Mouse (Mus musculus) stomach, embryonic 16.5 days (tissue): ENCODE results near the gene Emc9. TPM values are rescaled to one million over a fixed set of nuclear protein-coding genes. Genes with fewer than 3 reads are reported as not detected.
A peak's percentile ranks its signal among the peaks of the same experiment; 100 is the strongest.

Source experiments
- ATAC-seq: fragments of 200-750 bp; cut with Nextera tagmentation; 2 replicates; pipeline ENCODE4 v1.8.0; 2017; ENCODE audit warnings: moderate number of reproducible peaks, moderate TSS enrichment; ENCODE audit not compliant: insufficient read depth, low FRiP score
- H3K27ac ChIP-seq: fragments of 300-500 bp; sonication (generic); 2 replicates; pipeline ENCODE4 v1.5.1; 2014; ENCODE audit warnings: low read length
- H3K27me3 ChIP-seq: fragments of 300-500 bp; sonication (generic); 2 replicates; pipeline ENCODE4 v1.6.1; 2014; ENCODE audit warnings: low read length, control low read depth, mixed read lengths; ENCODE audit not compliant: control insufficient read depth, insufficient read depth
- H3K36me3 ChIP-seq: fragments of 300-500 bp; sonication (generic); 2 replicates; pipeline ENCODE4 v1.6.1; 2014; ENCODE audit warnings: low read length; ENCODE audit not compliant: control insufficient read depth, insufficient read depth
- H3K4me1 ChIP-seq: fragments of 300-500 bp; sonication (generic); 2 replicates; pipeline ENCODE4 v1.6.1; 2014; ENCODE audit warnings: low read length, control low read depth, mixed read lengths; ENCODE audit not compliant: control insufficient read depth, insufficient read depth
- H3K4me2 ChIP-seq: fragments of 300-500 bp; sonication (generic); 2 replicates; pipeline ENCODE4 v1.6.1; 2014; ENCODE audit warnings: low read depth, low read length, mixed read lengths
- H3K4me3 ChIP-seq: fragments of 300-500 bp; sonication (generic); replicated peaks from 2 replicates; pipeline ENCODE4 v1.5.1; 2014; ENCODE audit warnings: mild to moderate bottlenecking, low read length
- H3K9ac ChIP-seq: fragments of 300-500 bp; sonication (generic); 2 replicates; pipeline ENCODE4 v1.6.1; 2014; ENCODE audit warnings: low read length
- H3K9me3 ChIP-seq: fragments of 300-500 bp; sonication (generic); replicated peaks from 2 replicates; pipeline ENCODE4 v1.6.1; 2016; ENCODE audit warnings: low read length, control low read depth; ENCODE audit not compliant: control insufficient read depth
- WGBS: fragments of 180-500 bp; shearing (Covaris S2); extraction: QIAGEN DNeasy Blood & Tissue Kit; methylation state at CpG from one replicate; pipeline ENCODE4 v1.1.7; 2014; 5-methylcytosine and 5-hydroxymethylcytosine counted together
- polyA plus RNA-seq: library from polyadenylated mRNA; unstranded; fragments of >200 nt; fragmentation: Nextera tagmentation; extraction: Ambion mirVana; gene quantifications from 2 replicates; pipeline ENCODE4 v1.2.1, GENCODE M21; 2015

The Emc9 gene
- polyA plus RNA-seq, 1 experiment from 2014 or later = 11.5 TPM

GRCm38 (mm10) chr14:55613346-55613745 lies 28.2 kb upstream of the Emc9 start:
- Histone ChIP-seq H3K9me3 (no peaks in the 10 kb centered on the region), H3K4me3 (no peak overlapping the region), H3K36me3 (peaks cover 9% of the 10 kb centered on the region; the same call in 1 of the 2 replicates), H3K9ac (no peak overlapping the region), H3K27ac (no peak overlapping the region), H3K4me2 (no peak overlapping the region), H3K27me3 (no peaks in the 10 kb centered on the region), H3K4me1 (peaks cover 2% of the 10 kb centered on the region; the same call in 1 of the 2 replicates)
- WGBS = 57% methylated on average over 6 of the region's 6 CpGs
- no peak for ATAC-seq

DNA sequence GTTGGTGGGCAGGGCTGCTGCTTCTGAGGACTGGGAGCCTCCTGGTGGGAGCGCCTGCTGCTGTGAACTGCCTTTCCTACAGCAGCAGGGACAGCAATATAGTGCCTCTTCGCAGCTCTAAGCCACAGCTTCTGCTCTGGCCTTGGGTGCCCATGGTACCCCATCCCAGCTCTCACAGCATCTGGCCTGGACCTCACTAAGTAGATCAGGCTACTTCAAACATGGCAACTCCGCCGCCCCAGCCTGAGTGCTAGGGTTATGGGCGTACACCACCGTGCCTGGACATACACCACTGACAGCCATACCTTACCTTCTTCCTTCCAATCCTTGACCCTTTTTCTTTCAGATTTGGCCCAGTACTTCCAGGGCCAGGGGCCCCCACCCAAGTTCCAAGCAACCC lies 23.2 kb upstream of the Emc9 start:
- ATAC-seq = no peak
- no peaks in the 10 kb centered on the region for H3K9me3 ChIP-seq
- H3K4me2 ChIP-seq = no peak overlapping the region
- peaks cover 12% of the 10 kb centered on the region; the same call in 1 of the 2 replicates for H3K4me1 ChIP-seq
- H3K9ac ChIP-seq = no peak overlapping the region
- 96% methylated on average over 6 of the region's 6 CpGs for WGBS
- peaks cover 14% of the 10 kb centered on the region; the same call in 1 of the 2 replicates for H3K36me3 ChIP-seq
- no peak overlapping the region for H3K4me3 ChIP-seq
- H3K27me3 ChIP-seq = no peaks in the 10 kb centered on the region
- no peak overlapping the region for H3K27ac ChIP-seq

- H3K27ac ChIP-seq = no peak overlapping the region
- H3K4me2 ChIP-seq = no peak overlapping the region
- H3K4me3 ChIP-seq = no peak overlapping the region
- H3K4me1 ChIP-seq = peaks cover 13% of the 10 kb centered on the region; the same call in 1 of the 2 replicates
- no peaks in the 10 kb centered on the region for H3K9me3 ChIP-seq
- H3K27me3 ChIP-seq = no peaks in the 10 kb centered on the region
- WGBS = 90% methylated on average over 16 of the region's 16 CpGs
- no peak for ATAC-seq
- H3K36me3 ChIP-seq = peaks cover 14% of the 10 kb centered on the region; the same call in 1 of the 2 replicates
- no peak overlapping the region for H3K9ac ChIP-seq
Observed at GRCm38 (mm10) chr14:55605743-55606459, 20.8 kb upstream of the Emc9 start.

- H3K4me2 ChIP-seq = peak overlapping the region; percentile 56
- no peaks in the 10 kb centered on the region for H3K27me3 ChIP-seq
- no peak for ATAC-seq
- peak overlapping the region; percentile 36; the same call in 1 of the 2 replicates for H3K9ac ChIP-seq
- 92% methylated on average over 11 of the region's 11 CpGs for WGBS
- H3K4me1 ChIP-seq = peaks cover 13% of the 10 kb centered on the region; the same call in 1 of the 2 replicates
- no peaks in the 10 kb centered on the region for H3K9me3 ChIP-seq
- peak overlapping the region; percentile 89 for H3K27ac ChIP-seq
- peak overlapping the region; percentile 47 for H3K4me3 ChIP-seq
- peaks cover 14% of the 10 kb centered on the region; the same call in 1 of the 2 replicates for H3K36me3 ChIP-seq
Observed at GRCm38 (mm10) chr14:55604823-55605222, 19.7 kb upstream of the Emc9 start.

DNA sequence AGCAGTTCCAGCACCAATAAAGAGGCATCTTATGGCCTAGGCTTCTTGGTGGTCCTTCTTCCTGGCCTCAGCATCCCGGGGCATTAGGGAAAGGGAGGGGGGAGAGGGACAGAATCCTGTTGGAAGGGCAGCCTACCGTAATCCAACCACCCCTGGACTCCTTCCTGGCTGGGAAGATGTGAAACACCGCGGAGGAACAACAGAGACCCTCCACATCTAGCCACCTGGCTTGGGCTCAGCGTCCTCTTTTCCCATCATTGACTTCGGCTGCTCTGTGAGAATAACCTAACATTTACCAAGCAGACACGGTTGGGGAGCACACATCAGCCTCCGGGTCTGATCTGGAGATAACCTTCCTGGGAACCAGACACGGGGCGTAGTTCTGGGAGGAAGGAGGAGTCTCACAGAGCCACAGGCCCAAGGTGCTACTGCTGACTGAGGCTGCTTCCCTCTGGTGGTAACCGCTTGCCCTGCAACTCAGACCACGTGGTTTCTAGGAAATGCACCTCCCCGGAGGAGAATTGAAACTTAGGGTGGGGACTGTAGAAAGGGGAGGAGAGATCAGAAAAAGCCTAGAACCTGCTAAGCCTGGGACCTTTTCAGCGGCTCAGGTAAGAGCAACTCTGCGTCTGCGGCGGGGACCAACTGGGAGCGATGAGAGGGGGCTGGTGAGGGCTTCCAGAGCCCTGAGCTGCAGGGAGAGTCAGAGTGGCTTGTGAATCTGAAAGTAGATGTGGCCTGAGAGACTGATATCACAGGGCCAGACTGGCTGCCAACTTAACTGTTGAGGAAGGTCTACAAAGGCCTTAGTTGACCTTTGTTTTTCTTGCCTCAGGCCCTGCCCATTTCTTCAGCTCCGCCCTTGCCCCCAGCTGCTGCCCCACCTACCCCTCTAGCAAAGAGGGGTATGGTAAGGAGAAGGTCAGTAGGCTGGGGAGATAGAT lies 18.8 kb upstream of the Emc9 start:
- Histone ChIP-seq H3K4me3 (peak overlapping the region; percentile 47), H3K36me3 (peaks cover 11% of the 10 kb centered on the region; the same call in 1 of the 2 replicates), H3K9ac (peak overlapping the region; percentile 72), H3K4me1 (peaks cover 13% of the 10 kb centered on the region; the same call in 1 of the 2 replicates), H3K4me2 (peak overlapping the region; percentile 56), H3K27me3 (no peaks in the 10 kb centered on the region), H3K9me3 (no peaks in the 10 kb centered on the region), H3K27ac (peak overlapping the region; percentile 89)
- peak; percentile 96 for ATAC-seq
- WGBS = 14% methylated on average over 19 of the region's 19 CpGs

DNA sequence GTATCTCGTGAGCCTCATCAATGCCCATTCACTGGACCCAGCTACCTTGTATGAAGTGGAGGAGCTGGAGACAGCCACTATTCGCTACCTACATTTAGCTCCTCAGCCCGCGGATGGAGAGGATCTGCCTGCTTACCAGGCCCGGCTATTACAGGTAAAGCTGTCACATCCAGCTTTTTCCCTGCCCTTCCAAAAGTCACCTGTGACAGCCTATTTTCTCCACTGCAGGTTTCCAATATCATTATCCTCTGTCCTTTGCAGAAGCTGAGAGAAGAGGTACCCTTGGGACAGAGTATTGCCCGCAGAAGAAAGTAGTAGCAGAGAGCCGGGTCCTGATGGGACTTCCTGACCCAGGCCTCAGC lies 18.1 kb upstream of the Emc9 start, which contains the start of gene Irf9:
Gene Irf9, plus strand, starts transcription at position 301 of the 362 bp plus-strand sequence.
- peaks cover 11% of the 10 kb centered on the region for H3K36me3 ChIP-seq
- H3K9me3 ChIP-seq = no peaks in the 10 kb centered on the region
- WGBS = 82% methylated on average over 7 of the region's 7 CpGs

DNA sequence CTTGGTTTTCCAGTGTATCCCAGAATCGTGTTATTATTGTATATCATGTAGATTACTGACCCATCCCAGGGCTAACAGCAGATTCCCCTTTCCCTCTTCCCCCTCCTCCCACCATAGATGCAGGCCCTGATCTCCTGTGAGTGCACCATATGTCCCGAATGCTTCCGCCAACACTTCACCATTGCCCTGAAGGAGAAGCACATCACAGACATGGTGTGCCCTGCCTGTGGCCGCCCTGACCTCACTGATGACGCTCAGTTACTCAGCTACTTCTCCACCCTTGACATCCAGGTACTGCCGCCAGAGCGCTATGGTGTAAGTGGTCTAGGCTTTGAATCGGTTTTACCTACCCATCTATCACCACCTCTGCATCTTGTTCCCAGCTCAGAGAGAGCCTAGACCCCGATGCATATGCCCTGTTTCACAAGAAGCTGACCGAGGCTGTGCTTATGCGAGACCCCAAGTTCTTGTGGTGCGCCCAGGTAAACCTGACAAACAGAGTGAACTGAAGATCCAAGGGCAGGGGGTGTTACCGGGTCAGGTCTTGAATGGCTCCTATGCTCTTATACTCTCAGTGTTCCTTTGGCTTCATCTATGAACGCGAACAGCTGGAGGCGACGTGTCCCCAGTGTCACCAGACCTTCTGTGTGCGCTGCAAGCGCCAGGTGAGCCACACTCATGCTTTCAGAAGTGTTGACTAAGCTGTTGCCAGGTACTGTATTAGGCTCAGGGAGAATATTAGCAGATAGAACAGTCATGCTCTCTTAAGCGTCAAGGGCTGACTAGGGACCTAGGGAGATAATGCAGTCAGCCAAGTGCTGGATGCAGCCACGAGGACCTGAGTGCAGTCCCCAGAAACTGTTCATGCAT lies 13.7 kb upstream of the Emc9 start:
- no peaks in the 10 kb centered on the region for H3K9me3 ChIP-seq
- no peak overlapping the region for H3K27ac ChIP-seq
- peaks cover 24% of the 10 kb centered on the region for H3K36me3 ChIP-seq
- 93% methylated on average over 21 of the region's 21 CpGs for WGBS
- H3K9ac ChIP-seq = no peak overlapping the region
- no peak overlapping the region for H3K4me3 ChIP-seq
- H3K27me3 ChIP-seq = no peaks in the 10 kb centered on the region
- no peak overlapping the region for H3K4me2 ChIP-seq
- ATAC-seq = no peak
- H3K4me1 ChIP-seq = peaks cover 5% of the 10 kb centered on the region; the same call in 1 of the 2 replicates

More for the DNA sequence above, 18.1 kb upstream of the Emc9 start, which contains the start of gene Irf9:
- Histone ChIP-seq H3K9ac (peak within 1 kb of the TSS; percentile 72), H3K4me1 (peaks cover 13% of the 10 kb centered on the region; the same call in 1 of the 2 replicates), H3K27me3 (no peaks in the 10 kb centered on the region), H3K4me2 (peak within 1 kb of the TSS; percentile 56), H3K4me3 (peak within 1 kb of the TSS; percentile 47), H3K27ac (peak within 1 kb of the TSS; percentile 89)
- ATAC-seq = no peak

DNA sequence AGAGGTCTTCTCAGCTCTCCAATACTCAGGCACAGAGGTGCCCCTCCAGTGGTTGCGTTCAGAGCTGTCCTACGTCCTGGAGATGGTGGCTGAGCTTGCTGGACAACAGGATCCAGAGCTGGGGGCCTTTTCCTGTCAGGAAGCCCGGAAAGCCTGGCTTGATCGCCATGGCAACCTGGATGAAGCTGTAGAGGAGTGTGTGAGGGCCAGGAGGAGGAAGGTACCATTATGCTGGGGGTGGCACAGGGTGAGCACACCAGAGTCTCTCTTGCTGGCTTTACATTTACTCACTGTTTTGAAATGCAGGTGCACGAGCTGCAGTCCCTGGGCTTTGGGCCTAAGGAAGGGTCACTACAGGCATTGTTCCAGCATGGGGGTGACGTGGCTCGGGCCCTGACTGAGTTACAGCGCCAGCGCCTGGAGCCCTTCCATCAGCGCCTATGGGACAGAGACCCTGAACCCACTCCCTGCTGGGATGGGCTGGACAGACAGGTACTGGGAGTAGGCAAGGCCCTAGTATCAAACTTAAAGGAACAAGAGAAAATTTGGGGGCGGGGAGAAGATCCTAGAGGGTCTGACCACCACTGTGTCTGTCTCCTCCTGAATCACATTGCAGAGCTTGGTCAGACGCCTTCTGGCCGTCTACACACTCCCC lies 11.1 kb upstream of the Emc9 start:
- H3K36me3 ChIP-seq = peaks cover 24% of the 10 kb centered on the region
- no peak overlapping the region for H3K9ac ChIP-seq
- WGBS = 78% methylated on average over 13 of the region's 13 CpGs
- no peak overlapping the region for H3K4me3 ChIP-seq
- no peaks in the 10 kb centered on the region for H3K9me3 ChIP-seq
- no peak overlapping the region for H3K4me2 ChIP-seq
- H3K27me3 ChIP-seq = no peaks in the 10 kb centered on the region
- H3K27ac ChIP-seq = no peak overlapping the region
- H3K4me1 ChIP-seq = peaks cover 14% of the 10 kb centered on the region
- ATAC-seq = no peak
